Mouse (Mus musculus) T-helper 2 cell (primary cell): ENCODE measurements around the gene Ankrd39.

Experiments
- in situ Hi-C: fragments of 300-600 bp; cut with MboI, MseI; formaldehyde crosslinking; loops from one replicate; pipeline ENCODE4 v1.15.1; 2025; ENCODE audit warnings: high pct_unique_total_duplicates

Ankrd39 gene

DNA sequence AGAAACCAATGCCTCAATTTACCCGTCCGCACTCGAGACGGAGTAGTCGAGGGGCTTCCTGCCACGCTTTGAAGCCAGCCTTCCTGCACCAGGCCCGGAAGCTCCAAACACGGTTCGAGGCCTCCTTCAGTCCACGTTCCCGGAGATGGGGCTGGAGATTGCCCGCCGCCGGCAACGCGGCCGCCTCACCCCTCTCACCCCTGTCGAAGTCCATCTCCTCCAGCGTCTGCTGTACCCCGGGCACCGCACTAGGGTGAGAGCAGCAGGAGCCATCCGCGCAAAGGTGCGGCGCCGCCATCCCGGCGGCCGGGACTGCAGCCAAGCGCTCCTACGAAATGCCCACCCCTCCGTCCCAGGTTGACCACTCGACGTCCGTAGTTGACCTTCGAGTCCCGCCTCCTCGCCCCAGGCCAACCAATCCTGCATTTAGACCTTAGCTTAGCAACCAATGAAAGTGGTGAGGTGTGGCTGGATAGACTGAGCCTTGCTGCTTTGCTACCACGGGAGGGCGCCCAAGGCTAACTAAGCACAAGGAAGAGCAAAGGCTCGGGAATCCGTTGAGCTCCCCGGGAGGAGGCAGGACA lies at the start of gene Ankrd39:
Gene Ankrd39, minus strand, starts transcription at position 558 of the 584 bp plus-strand sequence.
- in situ Hi-C loops: no loop called here

DNA sequence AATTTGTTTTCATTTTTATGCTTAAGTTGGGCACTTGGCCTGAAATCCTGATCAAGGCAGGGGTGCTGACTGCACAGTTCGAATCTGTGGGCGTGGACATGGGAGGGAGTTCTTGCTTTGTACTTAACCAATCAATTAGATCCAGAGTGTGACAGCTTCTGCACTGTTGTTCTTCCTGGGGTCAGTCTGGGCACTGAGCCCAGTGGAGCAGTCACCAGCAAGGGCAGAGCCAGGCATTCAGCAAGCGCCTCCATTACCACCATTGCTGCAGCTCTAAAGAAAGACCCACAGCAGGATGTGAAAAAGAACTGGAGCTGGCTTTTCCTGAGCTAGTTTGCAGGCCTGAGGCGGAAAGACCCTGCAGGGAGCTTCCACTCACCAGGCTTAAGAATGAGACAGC lies 48.9 kb upstream of the Ankrd39 start:
- in situ Hi-C loops: loop anchor here (10.0 kb wide), 1 partner anchor 1469 kb away; no protein-coding TSS in a partner anchor

DNA sequence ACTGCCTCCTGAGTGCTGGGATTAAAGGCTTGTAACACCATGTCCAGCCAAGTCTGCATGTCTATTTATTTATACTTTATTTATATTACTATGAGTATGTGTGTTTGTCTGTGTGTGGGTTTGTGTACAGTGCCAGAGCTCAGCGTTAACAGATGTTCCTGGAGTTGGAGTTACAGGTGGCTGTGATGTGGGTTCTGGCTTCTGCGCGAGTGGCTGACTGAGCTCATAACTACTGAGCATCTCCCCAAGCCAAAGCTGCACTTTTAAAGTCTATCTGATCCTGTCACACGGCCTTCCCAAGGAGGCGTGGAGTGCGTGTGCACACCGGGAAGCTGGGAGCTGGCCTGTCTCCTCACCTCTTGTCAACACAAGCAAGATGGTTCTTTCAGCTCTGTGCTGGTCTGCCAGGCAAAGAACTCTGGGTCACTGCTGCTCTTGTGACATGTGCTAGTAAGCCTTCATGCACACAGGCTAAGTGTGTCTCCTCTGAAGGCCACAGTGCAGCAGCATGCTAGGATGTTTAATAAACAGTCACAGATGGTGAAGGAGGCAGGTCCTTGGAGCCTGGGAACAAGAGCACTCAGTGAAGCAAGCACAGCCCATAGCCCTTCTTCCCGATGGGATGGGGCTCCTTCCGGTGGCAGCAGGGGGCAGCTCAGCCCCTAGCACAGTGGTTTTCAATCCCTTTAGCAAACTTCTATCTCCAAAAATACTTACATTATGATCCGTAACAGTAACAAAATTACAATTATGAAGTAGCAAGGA lies 48.1 kb upstream of the Ankrd39 start:
- in situ Hi-C loops: loop anchor here (10.0 kb wide), 1 partner anchor 1469 kb away; no protein-coding TSS in a partner anchor

DNA sequence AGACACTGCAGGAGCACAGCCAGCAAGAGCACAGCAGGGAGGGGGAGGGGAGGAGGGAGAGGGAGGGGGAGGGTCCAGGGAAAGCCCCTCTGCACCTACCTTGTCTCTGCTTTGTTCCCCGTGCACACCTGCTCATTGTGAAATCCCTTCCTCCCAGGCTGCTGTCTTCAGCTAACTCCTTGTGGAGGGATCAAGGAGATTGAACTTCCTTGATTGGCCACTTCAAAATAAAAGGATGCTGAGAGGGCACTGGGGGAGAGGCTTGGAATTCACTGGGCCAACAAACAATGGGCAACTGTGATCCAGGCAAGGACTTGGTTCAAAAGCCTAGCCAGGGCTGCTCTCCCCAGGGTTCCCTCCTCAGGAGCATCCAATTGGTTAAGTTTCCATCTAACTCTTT lies 45.9 kb upstream of the Ankrd39 start:
- in situ Hi-C loops: loop anchor here (10.0 kb wide), 1 partner anchor 1472 kb away; no protein-coding TSS in a partner anchor

DNA sequence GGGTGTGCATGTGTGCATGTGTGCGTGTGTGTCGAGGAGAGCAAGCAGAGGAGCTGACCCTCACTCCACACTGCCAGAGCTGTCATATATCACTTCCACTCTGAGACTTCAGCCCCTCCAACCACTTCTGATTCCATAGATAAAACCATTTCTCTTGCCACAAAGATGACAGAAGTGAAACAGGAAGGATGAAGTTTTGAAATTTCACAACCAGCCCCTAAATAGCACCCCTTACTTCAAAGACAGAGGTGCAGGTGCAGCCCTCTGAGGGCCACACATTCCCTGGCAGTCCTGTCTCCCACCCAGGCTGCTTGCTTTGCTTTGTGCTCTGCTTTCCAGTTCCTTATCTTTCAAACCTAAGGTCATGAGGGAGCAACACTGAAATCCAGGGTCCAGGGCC lies 44.2 kb upstream of the Ankrd39 start:
- in situ Hi-C loops: loop anchor here (10.0 kb wide), 1 partner anchor 1473 kb away; no protein-coding TSS in a partner anchor

DNA sequence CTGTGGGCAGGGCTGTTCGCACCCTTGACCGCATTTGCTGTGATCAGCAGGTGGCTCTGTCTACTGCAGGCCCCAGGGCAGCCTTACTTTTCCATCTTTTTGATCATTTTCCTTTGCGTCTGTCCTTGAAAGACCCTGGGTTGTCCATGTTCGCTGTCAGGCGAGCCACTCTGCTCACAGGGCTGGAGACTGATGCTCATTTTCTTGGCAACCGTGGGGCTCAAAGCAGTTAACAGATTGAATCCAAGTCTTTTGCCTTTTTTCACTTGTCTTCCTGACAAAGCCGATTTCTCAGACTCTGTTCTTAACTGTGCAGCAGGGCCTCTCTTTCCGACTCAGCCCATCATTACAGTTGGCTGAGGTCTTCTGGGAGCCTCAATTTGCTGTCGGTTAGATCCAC lies 43.4 kb upstream of the Ankrd39 start:
- in situ Hi-C loops: loop anchor here (10.0 kb wide), 1 partner anchor 1474 kb away; no protein-coding TSS in a partner anchor

DNA sequence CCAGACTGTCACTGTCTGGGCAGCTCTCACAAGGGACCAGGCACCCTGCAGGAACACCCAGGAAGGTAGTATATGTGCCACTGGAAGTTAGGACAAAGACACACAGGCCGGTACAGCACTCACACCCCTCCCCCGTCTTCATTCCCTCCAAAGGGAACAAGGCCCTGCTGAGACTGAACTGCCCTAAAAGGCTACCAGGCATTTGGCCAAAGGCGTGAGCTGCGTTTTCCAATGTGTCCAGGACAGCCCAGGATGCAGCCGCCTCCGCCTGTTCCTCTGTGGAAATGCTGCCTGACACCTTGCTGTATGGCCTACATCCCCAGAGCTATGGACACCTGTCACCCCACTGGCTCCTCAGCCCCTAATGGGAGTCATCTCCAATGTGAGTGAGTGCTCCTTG lies 42.2 kb upstream of the Ankrd39 start:
- in situ Hi-C loops: no loop called here

DNA sequence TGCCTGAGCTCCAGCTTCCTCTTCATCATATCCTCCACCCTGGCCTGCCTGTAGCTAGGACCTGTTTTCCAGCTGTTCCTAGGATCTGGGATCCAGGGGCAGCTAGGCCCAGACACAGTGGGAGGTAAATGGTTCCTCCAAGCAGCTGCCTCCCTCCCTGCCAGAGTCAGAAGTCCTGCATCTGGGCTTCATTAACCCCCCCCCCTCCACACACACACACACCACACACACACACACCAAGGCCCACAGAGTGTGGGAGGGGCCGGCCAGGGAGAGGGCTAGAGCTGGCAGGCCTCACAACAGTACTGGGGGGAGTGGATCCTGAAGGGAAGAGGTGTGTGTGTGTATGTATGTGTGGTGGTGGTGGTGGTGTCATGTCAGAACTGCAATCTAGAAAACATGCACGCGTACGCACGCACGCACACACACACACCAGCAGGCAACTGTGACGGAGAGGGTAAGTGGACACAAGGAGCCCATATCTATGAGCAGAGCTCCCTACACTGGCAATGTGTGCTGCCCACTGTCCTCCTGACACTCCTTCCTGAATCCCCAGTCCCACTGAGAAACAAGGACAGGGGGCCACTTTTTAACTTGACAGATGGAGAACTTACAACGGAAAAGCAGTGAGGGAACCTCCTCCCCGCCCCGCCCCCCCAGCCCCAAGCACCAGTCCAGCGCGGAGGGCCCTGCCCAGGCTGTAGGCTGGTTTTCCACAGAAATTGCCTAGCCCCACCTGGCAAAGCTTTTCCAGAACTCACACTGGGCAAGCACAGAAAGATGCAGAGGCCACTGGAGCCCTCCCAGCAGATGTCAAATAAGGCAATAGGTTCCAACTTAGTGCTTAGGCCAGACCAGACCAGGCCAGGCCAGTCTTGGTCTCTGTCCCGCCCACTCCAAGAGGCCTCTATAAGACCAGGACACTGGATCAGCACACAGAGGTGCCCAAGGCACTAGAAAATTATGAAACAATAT lies 41.5 kb upstream of the Ankrd39 start:
- in situ Hi-C loops: no loop called here

DNA sequence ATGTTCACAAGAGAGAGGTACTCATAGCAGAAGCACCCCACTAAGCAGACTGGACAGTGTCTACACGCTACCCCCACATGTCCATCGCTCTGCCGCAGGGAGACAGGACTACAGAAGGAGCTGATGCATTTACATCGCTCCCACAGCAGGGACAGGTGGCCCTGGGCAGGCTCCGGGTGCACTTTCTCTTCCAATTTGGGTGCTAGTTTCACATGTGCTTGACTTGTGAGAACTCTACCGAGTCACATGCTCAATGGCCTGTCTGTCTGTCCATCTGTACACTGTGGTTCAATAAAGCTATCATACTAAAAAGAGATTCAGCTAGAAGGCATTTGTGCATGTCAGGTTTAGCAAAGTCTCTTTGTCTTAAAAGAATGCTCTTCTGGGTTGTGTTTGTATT lies 40.6 kb upstream of the Ankrd39 start:
- in situ Hi-C loops: no loop called here

DNA sequence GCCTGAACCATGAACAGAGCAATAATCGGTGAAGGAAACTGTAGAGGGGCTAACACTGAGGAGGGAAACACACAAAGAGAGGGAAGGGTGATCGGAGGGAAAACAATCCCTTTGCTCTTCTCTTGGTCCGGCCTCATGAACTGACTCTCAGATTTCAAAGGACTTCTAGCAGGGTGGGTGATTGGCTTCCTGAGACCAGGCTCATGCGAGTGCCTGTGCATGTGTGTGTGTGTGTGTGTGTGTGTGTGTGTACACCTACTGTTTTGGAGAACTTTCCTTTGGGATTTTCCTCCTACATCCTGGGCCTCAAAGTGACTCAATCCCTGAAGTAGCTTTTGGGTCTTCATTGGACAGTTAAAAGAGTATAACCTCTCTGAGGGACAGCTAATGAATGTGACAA lies 39.0 kb upstream of the Ankrd39 start:
- in situ Hi-C loops: no loop called here

DNA sequence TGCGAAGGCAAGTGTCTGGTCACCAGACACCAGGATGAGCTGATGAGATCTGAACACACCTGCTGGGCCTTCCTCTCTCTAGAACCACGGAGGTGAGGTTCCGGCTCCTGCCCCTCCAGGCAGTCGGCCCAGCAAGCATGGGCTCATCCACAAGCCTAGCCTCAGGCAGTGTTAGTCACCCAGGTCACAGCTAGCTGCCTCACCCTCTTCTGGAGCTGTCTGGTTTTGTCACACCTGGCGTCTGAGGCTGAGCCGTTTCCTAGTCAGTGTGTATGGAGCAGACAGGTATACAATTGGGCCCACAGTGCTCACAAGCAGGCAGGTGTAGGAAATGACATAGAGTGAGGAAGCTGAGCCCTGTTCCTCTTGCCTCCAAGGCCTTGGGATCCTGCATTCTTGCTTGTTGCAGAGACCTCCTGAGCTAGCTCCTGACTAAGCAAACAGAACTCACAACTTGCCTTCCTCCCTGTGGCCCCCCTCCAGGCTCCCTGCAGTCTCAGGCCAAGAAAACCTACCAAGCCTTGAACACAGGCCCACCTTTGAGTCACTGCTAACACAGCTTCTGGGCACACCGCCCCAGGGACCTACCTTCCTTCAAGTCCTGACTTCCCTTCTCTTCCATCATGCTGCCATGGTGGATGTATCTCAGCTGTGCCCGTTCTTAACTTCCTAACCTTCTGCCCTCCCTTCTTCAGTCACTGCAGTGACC lies 36.3 kb upstream of the Ankrd39 start:
- in situ Hi-C loops: no loop called here

DNA sequence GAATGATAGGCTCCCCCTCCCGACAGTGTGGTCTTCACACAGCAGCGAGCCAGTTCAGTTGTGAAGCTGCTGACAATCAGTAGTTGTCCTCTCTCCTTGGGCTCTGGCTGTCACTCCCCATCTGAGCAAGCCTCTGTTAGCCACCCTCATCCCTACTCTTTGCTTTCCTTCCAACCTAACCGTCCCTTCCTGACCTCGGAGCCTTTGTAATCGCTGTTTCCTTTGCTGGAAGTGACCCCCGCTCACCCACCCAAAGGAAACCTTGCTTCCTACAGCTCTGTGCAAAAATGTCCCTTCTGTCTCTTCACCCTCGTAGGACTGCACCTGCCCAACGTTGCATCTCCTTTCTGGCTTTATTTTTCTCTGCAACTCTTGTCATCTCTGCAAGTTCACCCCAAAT lies 35.0 kb upstream of the Ankrd39 start:
- in situ Hi-C loops: no loop called here

DNA sequence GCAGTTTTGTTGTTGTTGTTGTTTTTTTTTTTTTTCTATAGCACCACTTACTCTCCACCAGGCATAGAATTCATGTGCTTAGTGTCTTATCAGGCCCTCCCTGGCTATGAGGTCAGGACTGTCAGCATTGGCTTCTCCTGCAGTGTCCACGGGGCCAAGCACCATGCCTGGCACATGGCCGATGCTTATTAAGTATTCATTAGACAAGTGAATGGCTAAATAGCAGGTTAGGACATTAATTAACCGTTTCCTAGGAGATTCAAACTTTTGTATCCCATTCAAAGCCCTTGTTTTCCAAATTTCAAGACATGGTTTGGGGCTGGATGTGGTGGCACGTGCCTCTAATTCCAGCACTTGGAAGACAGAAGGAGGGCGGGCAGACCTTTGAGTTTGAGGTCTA lies 34.0 kb upstream of the Ankrd39 start:
- in situ Hi-C loops: no loop called here

DNA sequence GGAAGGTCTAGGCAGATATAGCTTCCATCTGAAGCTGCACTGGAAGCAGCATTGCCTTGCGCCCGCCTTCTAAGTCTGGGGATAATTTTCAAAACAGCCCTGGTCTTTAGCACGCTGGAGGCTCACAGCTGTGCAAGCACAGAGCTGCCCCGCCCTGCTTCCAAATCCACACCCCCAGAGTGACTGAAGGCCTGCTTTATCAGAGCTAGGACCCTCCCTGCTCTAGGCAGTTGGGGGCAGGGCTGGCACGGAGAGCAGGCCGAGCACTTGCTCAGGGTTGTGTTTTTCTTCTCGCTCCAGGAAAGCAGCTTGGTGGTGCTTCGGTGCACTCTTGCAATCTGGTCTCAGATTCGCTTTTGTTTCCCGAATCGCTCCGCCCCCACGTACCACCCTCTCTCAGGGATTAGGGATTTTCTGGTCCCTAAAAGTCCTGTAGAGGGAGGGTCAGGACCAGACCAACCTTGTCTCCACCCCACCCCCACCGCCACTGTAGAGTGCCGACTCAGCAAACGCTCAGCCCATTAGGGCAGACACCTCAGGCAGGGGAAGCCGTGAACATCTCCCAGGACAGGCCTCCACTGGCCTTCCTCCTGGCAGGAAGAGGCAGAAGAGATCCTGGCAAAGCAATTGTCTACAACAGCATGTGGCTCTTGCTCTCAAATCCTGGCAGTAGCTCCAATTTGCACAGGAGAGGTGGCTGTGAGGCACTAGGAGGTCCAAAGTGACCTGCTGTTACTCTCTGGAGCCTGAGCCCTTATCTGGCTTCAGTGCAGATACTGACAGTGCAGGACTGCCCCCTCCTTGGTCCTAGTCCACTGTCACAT lies 33.4 kb upstream of the Ankrd39 start:
- in situ Hi-C loops: no loop called here

DNA sequence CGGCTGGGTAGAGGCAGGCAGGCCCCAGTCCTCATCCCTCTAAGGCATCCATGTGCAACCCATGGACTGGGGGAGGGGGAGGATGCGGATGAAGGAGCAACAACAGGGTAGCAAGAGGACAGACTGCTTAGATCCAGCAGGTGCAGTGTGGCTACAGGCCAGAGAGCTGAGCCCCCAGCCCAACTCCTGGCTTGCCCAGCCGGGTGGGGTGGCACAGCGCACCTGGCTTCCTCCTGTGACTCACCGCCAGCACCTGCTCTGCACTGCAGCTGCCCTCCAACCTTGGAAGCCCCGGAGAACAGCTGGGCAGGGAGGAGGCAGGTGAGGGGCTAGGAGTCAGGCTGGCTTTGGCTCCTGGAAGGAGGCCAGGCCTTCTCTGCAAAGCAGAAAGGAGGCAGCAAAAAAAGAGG lies 32.7 kb upstream of the Ankrd39 start:
- in situ Hi-C loops: no loop called here

DNA sequence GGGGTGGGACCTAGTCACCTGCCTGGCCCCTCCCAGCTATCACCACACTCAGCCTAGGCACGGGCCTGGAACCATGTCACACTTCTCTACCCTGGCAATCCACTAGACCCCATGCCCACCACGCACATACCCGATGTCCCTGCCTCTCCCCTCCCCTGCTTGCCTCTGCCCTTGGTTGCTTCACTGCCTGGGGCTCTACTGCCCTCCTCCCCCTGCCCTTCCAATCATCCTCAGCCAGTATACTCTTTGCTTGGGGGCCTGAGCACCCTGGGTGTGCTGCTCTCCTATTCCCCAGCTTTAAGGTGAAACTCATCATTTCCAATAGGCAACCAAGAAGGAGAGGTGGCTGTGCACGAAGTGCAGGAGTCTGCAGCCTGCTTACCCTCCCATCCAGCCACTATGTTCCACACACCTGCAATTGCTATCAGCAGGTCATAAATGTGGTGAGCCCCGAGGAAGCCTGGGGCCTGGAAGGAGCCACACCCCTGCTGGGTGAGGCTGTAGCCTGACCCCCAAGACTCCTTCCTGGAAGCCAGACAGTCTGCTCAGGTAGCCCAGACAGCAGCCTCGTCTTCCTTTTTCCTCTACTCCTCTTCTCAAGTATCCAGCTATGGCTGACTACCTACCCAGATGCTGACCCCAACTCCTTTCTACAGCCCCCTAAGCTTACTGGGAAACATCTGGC lies 29.9 kb upstream of the Ankrd39 start:
- in situ Hi-C loops: no loop called here

DNA sequence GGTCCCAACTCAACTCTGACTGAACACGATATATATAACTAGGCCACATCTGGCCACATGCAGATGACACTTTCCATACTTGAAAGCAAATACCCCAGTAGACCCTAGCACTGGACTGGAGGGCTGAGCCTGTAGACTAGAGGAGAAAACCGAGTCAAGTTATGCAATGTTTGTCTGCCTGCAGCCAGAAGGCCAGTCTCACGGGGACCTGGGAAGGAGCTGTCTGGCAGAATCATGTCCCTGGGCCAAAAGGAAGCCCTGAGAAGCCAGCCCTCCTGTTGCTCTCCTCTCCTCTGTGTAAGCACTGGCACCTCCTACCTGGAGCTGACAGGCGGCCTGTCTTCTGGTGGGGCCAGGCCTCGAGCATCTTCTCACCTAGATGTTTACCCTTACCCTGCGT lies 28.1 kb upstream of the Ankrd39 start:
- in situ Hi-C loops: no loop called here

DNA sequence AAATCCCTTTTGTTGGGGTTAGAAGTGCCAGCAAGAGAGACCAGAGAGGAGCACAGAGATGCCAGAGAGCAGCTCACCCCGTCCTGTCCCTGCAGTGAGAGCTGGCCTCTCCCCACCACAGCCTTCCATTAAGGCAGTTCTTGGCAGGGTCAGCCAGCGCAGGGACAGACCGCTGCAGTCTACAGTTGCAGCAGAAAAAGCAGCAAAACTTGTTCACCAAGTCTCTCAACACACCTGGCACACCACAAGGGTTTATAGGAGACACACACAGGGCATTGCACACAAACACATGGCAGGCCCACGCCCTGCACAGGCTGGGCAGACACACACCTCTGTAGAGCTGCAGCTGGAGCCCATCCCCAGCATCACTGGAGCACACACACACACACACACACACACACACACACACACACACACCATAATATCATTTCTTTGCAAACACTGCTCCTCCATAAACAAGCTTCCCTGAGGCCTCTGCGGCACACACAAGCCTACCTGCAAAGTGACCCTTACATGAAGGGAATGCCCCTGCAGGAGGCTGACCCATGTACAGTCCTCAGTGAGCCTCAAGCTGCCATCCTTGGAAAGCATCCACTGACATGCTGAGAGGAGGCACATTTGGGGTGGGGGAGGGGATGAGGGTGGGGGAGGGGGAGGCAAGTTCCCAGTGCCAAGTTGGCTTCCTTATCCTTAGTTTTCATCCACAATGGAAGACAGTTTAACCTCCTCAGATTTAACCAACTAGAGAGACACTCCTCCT lies 27.1 kb upstream of the Ankrd39 start:
- in situ Hi-C loops: no loop called here

DNA sequence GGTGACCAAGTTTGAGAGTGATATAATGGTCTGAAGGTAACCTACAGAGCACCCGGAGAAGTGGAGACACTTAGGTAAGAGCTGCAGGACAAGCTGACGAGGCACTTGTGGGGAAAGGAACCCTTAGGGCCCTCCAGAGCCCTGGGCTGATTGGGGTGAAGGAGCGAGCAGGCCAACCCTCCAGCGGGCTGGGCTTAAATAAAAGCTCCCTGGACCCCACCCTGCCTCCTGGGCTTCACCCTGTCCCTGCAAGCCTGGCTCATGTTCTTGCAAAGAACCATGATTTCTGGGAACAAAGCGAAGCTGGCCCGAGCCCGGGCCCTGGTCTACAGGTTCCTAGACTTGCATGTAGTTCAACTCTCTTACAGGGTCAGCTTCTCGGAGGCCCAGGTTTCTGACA lies 26.3 kb upstream of the Ankrd39 start:
- in situ Hi-C loops: no loop called here
